Mouse (Mus musculus) neural tube, embryonic 12.5 days (tissue): Measurements from ENCODE around the gene Slc40a1. TPM values are rescaled to one million over a fixed set of nuclear protein-coding genes. Genes with fewer than 3 reads are reported as not detected.

ENCODE experiments used
- ATAC-seq: fragments of 200-750 bp; cut with Nextera tagmentation; 2 replicates; pipeline ENCODE4 v1.8.0; 2017; ENCODE audit warnings: low read depth, mild to moderate bottlenecking, moderate TSS enrichment, moderate library complexity; ENCODE audit not compliant: low FRiP score
- H3K27ac ChIP-seq: fragments of 300-500 bp; sonication (generic); 2 replicates; pipeline ENCODE4 v1.5.1; 2016
- H3K27me3 ChIP-seq: fragments of 300-500 bp; sonication (generic); replicated peaks from 2 replicates; pipeline ENCODE4 v1.6.1; 2016; ENCODE audit warnings: mild to moderate bottlenecking
- H3K36me3 ChIP-seq: fragments of 300-500 bp; sonication (generic); 2 replicates; pipeline ENCODE4 v1.6.1; 2016; ENCODE audit warnings: mild to moderate bottlenecking
- H3K4me1 ChIP-seq: fragments of 300-500 bp; sonication (generic); 2 replicates; pipeline ENCODE4 v1.6.1; 2016
- H3K4me2 ChIP-seq: fragments of 300-500 bp; sonication (generic); replicated peaks from 2 replicates; pipeline ENCODE4 v1.6.1; 2016; ENCODE audit warnings: mild to moderate bottlenecking
- H3K4me3 ChIP-seq: fragments of 300-500 bp; sonication (generic); 2 replicates; pipeline ENCODE4 v1.5.1; 2016
- H3K9ac ChIP-seq: fragments of 300-500 bp; sonication (generic); 2 replicates; pipeline ENCODE4 v1.6.1; 2016; ENCODE audit warnings: mild to moderate bottlenecking
- H3K9me3 ChIP-seq: fragments of 300-500 bp; sonication (generic); 2 replicates; pipeline ENCODE4 v1.6.1; 2016; ENCODE audit warnings: mild to moderate bottlenecking
- WGBS: fragments of 180-500 bp; shearing (Covaris S2); methylation state at CpG from one replicate; pipeline ENCODE4 v1.1.7; 2016; 5-methylcytosine and 5-hydroxymethylcytosine counted together
- polyA plus RNA-seq: library from polyadenylated mRNA; unstranded; fragments of >200 nt; fragmentation: Nextera tagmentation; extraction: Ambion mirVana; gene quantifications from 2 replicates; pipeline ENCODE4 v1.2.1, GENCODE M21; 2016

Slc40a1 gene
- polyA plus RNA-seq, 1 experiment from 2014 or later = 24.3 TPM

DNA sequence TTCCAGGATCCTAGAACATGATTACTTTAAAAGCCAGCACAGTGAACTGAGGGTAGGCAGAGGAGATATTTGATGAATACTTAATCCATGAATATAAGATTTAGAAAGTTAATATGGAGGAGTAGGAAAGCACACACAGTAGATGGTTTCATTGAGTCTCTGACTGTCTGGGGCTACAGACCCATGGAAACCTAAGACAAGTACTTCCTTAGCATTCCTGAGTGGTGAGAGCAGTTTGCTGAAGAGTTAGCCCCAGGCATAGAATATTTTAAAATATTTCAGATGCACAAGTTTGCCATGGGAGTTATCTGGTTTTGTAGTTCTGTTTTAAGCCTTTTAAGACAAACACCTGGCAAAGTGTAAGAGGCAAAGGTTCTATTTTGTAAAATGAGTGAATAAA, 65.2 kb downstream of the Slc40a1 start:
- Histone ChIP-seq H3K27ac (no peak overlapping the region), H3K4me3 (no peak overlapping the region), H3K27me3 (no peaks in the 10 kb centered on the region), H3K9ac (no peak overlapping the region), H3K36me3 (no peaks in the 10 kb centered on the region), H3K4me1 (no peaks in the 10 kb centered on the region), H3K9me3 (no peaks in the 10 kb centered on the region), H3K4me2 (no peak overlapping the region)
- no peak for ATAC-seq

DNA sequence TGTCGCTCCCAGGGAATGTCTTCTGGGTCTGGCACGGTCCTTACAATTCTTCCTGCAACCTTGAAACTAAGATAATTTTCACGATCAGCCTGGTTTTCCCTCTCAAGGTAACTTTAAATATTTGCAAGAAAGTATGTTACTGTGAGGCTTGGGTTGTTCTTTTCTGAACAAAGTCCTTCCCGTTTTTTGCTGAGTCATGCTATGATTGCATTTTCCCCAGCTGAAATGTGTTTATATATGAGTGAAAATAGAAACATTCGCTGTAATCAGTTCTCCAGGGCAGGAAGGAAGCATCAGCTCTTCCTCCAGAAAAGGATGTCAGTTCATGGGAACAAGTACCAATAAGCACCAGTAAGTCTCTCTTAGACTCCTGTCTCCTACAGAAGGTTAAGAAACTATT, 66.0 kb downstream of the Slc40a1 start:
- WGBS = 75% methylated on average over 5 of the region's 5 CpGs
- ATAC-seq = no peak
- no peak overlapping the region for H3K27ac ChIP-seq
- H3K4me2 ChIP-seq = no peak overlapping the region
- no peaks in the 10 kb centered on the region for H3K36me3 ChIP-seq
- no peaks in the 10 kb centered on the region for H3K9me3 ChIP-seq
- H3K4me3 ChIP-seq = no peak overlapping the region
- H3K4me1 ChIP-seq = no peaks in the 10 kb centered on the region
- H3K27me3 ChIP-seq = no peaks in the 10 kb centered on the region
- H3K9ac ChIP-seq = no peak overlapping the region

Other genes starting within 250 kb of the Slc40a1 start
- 58.0 and 62.6 TPM in 2 replicates for gene Wdr75, start 131.4 kb downstream of the Slc40a1 start, polyA plus RNA-seq
- gene Gm5269, start 36.2 kb downstream of the Slc40a1 start, polyA plus RNA-seq = not detected in 2 replicates
- gene Dnah7b, start 139.8 kb upstream of the Slc40a1 start, polyA plus RNA-seq = 2.0 and 2.1 TPM in 2 replicates